Mouse (Mus musculus): ENCODE data around the gene Fbxl7. TPM values are rescaled to one million over a fixed set of nuclear protein-coding genes. Genes with fewer than 3 reads are reported as not detected.
"Not testable (repeated sequence)": the region's sequence is repeated elsewhere in the genome, so short reads cannot be mapped to it uniquely, and the experiment has no call there.

Fbxl7 gene
- polyA plus RNA-seq, 1 experiment = 3.9 TPM

- DNase-seq (ENCODE audit: low read depth) = no peak
These were observed 85.8 kb downstream of the Fbxl7 start for GRCm38 (mm10) chr15:26809569-26809968.

- DNase-seq (ENCODE audit: low read depth) = no peak
These were observed 91.3 kb downstream of the Fbxl7 start for GRCm38 (mm10) chr15:26804046-26804445.

- DNase-seq (ENCODE audit: low read depth) = no peak
These were observed 95.8 kb downstream of the Fbxl7 start for GRCm38 (mm10) chr15:26799457-26800021.

- DNase-seq (ENCODE audit: low read depth) = no peak
These were observed 99.4 kb downstream of the Fbxl7 start for GRCm38 (mm10) chr15:26795937-26796336.

- no peak for DNase-seq (ENCODE audit: low read depth)
These were observed 99.9 kb downstream of the Fbxl7 start for GRCm38 (mm10) chr15:26795518-26795917.

GRCm38 (mm10) chr15:26787148-26787547, 108.2 kb downstream of the Fbxl7 start:
- no peak for DNase-seq (ENCODE audit: low read depth)

GRCm38 (mm10) chr15:26780557-26780956, 114.8 kb downstream of the Fbxl7 start:
- no peak for DNase-seq (ENCODE audit: low read depth)

GRCm38 (mm10) chr15:26779129-26779528, 116.3 kb downstream of the Fbxl7 start:
- DNase-seq (ENCODE audit: low read depth) = no peak

GRCm38 (mm10) chr15:26775720-26776119, 119.7 kb downstream of the Fbxl7 start:
- no peak for DNase-seq (ENCODE audit: low read depth)

GRCm38 (mm10) chr15:26774895-26775294, 120.5 kb downstream of the Fbxl7 start:
- no peak for DNase-seq (ENCODE audit: low read depth)

- DNase-seq (ENCODE audit: low read depth) = no peak
These were observed 133.7 kb downstream of the Fbxl7 start for GRCm38 (mm10) chr15:26761651-26762050.

GRCm38 (mm10) chr15:26748484-26748883, 146.9 kb downstream of the Fbxl7 start:
- no peak for DNase-seq (ENCODE audit: low read depth)

- DNase-seq (ENCODE audit: low read depth) = no peak
These were observed 163.0 kb downstream of the Fbxl7 start for GRCm38 (mm10) chr15:26732366-26732765.

GRCm38 (mm10) chr15:26730760-26731159, 164.6 kb downstream of the Fbxl7 start:
- DNase-seq (ENCODE audit: low read depth) = no peak

GRCm38 (mm10) chr15:26729341-26729740, 166.0 kb downstream of the Fbxl7 start:
- DNase-seq (ENCODE audit: low read depth) = not testable (repeated sequence)

GRCm38 (mm10) chr15:26718390-26719036, 176.9 kb downstream of the Fbxl7 start:
- DNase-seq (ENCODE audit: low read depth) = no peak

- no peak for DNase-seq (ENCODE audit: low read depth)
These were observed 177.4 kb downstream of the Fbxl7 start for GRCm38 (mm10) chr15:26717952-26718351.

GRCm38 (mm10) chr15:26716181-26716580, 179.2 kb downstream of the Fbxl7 start:
- no peak for DNase-seq (ENCODE audit: low read depth)

- no peak for DNase-seq (ENCODE audit: low read depth)
These were observed 179.7 kb downstream of the Fbxl7 start for GRCm38 (mm10) chr15:26715635-26716034.

- no peak for DNase-seq (ENCODE audit: low read depth)
These were observed 183.1 kb downstream of the Fbxl7 start for GRCm38 (mm10) chr15:26712271-26712670.

- no peak for DNase-seq (ENCODE audit: low read depth)
These were observed 190.4 kb downstream of the Fbxl7 start for GRCm38 (mm10) chr15:26704966-26705365.

GRCm38 (mm10) chr15:26703156-26703840, 192.1 kb downstream of the Fbxl7 start:
- DNase-seq (ENCODE audit: low read depth) = no peak

All from gonadal fat pad, adult 2 months (tissue).